Mouse (Mus musculus) cerebellum, adult 11-12 months (tissue): ENCODE results near the gene L3mbtl1.
A peak's percentile ranks its signal among the peaks of the same experiment; 100 is the strongest.

ENCODE experiments used
- DNase-seq: peaks from one replicate; pipeline ENCODE4 v3.0.0; 2022

L3mbtl1 gene

GRCm38 (mm10) chr2:162999744-163000143 is 56.5 kb downstream of the L3mbtl1 start:
- DNase-seq: no peak

DNA sequence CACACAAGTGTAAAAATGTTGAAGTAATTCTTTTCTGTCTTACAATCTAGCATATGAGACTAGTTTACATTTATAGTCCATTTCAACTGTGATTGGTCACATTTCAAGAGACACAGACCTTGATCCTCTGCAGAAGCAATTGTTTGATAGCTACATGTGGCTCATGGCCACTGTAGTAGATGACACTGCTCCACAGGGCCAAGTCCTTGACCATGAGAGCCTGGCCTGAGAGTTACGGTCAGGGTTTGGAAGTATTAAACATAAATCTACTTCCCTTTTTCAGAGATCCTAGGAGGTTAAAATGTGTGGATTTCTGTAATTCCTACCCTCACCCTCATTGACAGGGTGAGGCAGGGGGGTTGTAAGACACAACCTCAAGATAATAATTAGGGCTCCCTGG is 57.8 kb downstream of the L3mbtl1 start:
- no peak for DNase-seq

DNA sequence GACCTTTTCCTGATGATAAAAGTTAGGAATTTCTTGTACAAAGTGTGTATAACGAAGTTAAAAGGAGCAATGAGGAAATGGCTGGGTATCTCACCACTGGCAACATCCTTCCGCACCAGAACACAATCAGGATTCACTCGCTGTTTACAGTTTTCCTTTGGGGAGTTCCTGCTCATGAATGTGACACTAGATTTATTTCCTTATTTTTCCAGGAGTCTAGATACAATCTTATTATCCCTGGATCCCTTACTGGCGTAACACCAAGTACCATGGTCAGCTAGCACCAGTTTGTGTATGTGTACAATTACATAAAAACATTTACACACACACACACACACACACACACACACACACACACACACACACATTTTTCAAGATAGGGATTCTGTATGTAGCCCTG is 64.0 kb downstream of the L3mbtl1 start:
- DNase-seq: no peak

GRCm38 (mm10) chr2:163016916-163017743 is 73.9 kb downstream of the L3mbtl1 start, which contains the start of gene Ift52:
Ift52 (plus strand) TSS chr2:163017354.
- DNase-seq: peak; percentile 90
